Mouse (Mus musculus) CD4-positive helper T cell, adult 2 months (primary cell): ENCODE results near the gene Gpx8.
A peak's percentile ranks its signal among the peaks of the same experiment; 100 is the strongest.

Experiments
- DNase-seq: peaks from one replicate; pipeline ENCODE4 v3.0.0-alpha.2; 2012; ENCODE audit warnings: low read depth, missing footprints, low spot score

Gpx8 gene

DNA sequence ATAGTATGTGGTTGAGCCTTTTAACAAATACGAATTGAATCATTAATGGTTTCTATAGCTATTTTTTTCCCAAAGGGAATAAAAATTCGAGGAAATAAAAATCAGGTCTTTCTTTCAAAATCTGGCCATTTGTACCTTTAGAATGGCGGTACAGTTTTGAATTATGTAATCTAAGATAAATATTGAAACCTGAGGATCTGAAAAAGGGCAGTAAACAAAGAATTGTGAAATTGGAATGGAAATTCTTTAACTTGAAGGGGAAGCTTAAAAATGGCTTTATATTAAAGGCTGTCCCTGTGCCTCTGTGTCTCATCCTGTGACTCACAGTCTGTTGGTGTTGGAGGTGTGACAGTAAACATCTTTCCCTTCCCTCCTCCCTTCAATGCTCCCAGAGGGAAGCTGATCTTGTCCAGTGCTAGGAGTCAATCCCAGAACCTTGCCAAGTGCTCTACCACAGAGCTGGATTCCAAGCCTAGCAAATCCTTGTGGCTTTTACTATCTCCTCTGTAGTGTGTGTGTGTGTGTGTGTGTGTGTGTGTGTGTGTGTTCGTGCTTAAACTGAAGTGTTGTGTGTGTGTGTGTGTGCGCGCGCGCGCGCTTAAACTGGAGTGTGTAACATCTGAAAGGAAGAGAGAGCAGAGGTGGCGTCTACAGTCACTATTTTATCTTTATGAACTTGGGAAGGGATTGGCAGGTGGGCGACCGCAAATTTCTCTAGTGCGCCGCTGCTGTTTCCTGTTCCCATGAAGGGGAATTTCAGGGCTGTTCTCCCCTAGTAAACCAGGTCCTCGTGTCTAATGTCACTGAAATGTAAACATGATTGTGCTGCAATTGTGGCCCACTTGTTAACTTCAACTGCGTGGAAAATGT lies 22.7 kb downstream of the Gpx8 start:
- peak; percentile 70 for DNase-seq

DNA sequence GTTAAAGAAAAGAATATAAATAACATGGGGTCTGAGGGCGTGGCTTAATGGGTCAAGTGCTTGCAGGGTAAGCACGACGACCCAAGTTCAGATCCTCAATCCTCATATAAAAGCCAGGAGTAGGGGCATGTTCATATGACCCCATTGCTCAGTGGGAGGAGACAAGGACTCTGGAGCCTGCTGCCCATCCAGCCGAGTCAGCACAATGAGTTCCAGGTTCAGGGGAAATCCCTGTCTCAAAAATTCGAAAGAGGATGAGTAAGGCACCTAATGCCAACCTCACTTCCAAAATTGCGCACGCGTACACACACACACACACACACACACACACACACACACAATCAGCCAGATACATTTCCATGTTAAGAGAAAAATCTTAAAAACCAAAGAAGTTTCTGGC lies 23.7 kb downstream of the Gpx8 start:
- DNase-seq = no peak

DNA sequence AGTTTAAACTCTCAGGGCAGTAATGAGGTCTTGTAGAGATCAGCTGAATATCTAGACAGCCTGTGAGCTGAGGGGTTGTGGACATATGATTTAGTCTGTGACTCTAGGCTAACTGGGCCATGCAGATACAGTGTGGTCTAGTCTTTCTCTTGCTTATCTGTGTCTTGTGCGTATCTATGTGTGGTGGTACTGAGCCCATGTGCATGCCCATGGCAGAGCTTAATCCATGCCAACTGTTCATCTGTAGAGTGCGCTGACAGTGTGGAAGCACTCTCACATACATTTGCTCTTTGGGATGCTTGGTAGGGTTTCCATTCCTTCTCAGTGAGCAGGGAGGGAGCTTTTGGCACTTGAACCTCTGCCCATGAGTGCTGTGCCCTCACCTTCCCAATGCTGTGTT lies 24.7 kb downstream of the Gpx8 start:
- no peak for DNase-seq

DNA sequence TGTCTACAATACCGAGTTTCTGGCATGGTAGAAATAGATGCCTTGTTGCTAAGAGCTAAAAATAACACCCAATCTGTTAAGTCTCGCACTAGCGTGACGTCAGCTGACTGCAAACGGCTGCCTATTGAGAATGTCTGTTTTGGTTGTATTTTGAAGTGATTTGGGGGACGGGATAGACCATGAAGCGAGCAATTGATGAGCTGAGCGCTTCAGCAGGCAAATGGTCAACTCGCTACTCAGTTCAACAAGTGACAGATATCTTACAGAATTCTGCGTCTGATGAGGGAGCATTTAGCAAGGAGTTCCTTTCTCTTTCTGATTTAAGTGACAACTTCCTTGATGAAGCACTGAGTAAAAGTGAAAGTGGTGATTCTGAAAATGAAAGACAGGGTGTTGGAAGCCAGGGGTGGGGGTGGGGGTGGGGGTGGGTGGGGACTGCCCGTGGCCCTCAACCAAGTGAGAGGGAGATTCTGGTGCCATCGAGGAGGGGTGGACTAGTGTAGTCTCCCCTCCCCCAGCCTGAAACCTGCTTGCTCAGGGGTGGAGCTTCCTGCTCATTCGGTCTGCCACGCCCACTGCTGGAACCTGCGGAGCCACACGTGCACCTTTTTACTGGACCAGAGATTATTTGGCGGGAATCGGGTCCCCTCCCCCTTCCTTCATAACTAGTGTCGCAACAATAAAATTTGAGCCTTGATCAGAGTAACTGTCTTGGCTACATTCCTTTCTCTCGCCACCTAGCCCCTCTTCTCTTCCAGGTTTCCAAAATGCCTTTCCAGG lies 32.8 kb downstream of the Gpx8 start:
- peak; percentile 87 for DNase-seq

DNA sequence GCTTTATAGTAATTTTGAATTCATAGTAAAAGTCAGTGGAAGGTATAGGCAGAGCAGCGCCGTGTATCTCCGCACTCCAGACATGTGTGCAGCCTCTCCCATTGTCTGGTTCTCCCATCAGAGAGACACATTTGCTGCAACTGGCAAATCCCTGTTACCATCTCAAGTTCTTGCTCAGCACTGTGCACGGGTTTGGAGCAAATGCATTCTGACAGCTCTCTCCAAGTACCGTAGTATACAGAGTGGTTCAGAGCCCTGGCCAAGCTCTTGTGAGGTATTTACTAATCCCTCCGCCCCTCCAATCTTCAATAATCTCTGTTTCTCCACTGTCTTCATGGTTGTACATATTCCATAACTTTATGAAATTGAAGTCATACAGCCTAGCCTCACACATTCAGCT lies 33.5 kb downstream of the Gpx8 start:
- DNase-seq = no peak

DNA sequence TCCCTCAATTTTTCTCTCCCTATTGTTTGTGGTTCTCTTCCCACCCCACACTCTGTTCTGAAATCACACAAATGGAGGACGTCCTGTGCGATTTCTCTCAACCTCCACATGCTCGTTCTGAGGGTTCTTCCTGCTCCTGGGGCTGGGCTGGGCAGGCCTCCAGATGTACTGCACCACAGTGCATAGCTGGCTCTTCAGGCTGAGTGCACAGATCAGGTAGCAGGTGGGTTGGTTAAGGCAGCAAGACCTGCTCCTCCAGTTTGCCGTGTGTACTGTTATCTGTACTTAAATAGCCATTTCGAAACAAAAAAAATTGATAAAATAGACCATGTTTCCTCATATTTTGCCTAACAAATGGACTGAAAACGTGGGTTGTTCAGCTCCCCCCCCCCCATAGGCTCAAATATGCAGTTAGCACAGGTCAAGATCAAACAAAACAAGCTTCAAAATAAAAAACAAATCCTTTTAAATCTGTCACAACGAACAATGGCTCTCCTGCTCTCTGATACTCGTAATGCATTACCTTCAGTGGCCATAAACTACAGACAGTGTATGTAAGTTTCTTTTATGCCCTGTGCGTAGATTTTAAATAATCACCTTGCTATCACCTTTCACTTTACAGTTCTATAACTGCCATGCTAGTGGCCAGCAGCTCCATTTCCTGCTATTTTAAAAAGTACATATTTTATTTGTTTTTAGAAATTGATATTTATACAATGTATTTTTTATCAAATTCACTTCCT lies 45.5 kb downstream of the Gpx8 start:
- no peak for DNase-seq

DNA sequence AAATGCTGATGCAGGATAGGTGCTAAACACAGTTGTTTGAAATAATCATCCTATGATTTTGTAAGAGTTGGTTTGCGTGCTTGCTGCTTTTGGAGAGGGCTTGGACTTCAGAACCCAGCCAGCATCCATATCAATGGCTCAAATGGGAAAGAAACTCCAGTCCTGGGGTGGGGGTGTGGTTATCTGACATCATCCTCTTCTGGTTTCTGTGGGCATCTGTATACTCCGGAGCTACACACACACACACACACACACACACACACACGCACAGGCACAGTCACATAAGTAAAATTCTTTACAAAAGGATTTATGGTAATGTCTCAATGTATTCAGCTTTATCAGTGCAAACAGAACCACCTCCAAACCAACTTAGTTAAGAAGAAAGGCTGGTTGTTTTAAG lies 46.1 kb downstream of the Gpx8 start:
- no peak for DNase-seq

DNA sequence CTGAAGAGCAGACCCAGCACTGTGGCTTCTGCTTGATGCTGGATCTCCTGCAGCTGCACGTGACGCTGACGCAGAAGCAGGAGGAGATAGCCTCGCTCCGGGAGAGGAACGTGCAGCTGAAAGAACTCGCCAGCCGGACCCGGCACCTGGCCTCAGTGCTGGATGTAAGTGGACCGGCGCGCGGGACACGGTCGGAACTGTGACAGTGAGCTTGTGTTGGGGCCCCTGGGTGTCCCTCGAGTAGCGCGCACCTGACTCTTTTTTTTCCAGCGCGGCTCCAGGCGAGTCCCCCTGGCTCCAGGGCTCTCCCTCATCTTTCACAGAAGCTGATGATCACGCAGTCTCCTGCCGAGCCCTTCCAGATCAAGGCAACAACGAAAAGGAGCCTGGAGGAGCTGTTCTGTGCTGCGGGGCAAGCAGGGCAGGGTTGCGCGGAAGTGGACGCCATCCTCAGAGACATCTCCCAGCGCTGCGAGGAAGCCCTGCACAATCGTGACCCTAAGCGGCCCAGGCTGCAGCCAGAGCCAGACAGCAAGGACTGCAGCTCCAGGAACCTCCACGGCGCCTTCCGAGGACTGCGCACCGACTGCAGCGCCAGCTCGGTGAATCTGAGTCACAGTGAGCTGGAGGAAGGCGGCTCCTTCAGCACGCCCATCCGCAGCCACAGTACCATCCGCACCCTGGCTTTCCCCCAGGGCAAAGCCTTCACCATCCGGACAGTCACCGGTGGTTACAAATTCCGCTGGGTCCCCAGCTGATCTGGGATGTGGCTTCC lies 47.6 kb downstream of the Gpx8 start:
- peak; percentile 37 for DNase-seq

DNA sequence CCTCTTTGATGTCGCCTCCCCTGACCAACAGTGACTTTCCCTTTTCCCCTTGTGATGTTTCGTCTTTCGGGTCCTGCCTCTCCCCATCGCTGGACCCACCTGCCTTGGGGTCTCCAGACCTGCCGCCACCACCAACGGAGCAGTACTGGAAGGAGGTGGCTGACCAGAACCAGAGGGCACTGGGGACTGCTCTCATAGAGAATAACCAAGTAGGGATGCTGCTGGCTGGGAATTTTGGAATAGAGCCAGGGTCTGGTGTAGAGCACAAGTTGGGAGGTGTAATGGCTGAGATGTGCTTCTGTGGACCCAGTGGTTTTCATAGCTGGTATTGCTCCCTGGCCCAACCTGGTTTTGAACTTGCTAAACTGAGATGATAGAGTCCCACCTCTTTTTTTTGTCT lies 48.8 kb downstream of the Gpx8 start:
- DNase-seq = no peak

DNA sequence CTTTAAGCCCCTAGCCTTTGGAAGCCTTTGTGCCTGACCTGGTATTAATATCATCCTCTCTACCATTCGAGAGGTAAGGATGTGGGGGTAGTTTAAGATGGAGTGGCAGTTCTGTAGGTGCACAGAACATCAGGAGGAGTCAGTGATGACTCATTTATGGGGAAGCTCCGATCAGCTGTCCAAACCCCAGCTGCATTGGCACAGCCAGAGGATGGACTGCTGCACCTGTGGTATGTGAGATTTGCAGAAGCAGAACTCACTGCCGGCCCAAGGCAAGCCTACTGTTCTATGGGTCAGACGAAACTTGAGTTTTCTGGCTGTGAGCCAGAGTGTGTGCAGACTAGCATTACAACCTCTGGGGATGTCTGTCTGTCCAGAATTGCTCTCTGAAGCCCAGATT lies 49.8 kb downstream of the Gpx8 start:
- DNase-seq = no peak

DNA sequence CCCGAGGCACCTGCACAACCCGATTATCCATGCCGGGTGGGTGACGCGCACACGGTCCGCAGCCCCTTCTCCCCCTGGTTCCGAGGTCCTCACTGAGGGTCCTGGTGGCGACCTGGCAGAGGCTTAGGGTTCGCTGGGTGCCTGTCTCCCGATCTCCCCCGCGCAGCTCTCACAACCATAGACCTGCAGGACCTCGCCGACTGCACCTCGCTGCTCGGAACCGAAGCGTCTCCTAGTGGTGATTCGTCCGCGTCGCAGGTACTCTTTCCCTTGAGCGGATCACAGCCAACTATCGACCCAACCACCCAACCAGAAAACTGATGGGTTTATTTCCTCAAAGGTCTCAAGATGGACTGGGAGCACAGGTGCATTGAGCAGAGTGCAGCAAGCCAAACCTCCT lies 52.0 kb downstream of the Gpx8 start:
- peak; percentile 77 for DNase-seq

DNA sequence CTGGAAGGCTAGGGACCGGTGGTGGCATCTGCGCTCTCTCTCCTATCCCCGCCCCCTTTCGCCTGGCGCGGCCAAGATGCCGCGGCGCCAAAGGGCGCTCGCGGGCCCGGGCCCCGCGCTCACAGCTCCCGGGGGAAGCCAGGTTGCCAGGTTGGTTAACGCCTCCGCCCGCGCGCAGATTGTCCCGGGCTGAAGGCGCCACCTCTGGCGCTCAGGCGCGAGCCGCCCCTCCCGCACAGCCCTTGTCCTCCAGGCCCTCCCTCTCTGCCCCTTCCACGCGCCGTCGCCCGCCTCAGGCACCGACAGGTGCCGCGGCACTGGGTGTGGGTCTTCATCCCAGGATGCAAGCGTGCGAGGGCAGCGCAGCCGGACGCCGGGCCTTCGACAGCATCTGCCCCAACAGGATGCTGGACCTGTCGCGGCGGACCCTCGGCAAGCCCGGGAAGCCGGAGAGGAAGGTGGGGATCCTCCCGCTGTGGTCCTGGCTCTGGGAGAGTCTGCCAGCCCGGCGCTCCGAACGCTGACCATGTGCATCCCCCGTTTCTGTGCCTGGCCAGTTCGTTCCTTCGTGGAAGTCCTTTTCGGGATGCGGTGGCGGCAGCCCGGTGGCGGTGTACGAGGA lies 52.6 kb downstream of the Gpx8 start, which contains the start of gene Mcidas:
Gene Mcidas, plus strand, starts transcription at position 315 of the 622 bp plus-strand sequence.
- peak; percentile 49 for DNase-seq
